Mouse (Mus musculus) testis, adult 2 months (tissue): Measurements from ENCODE around the gene Hephl1.

ENCODE experiments used
- CTCF ChIP-seq: fragments of 200-500 bp; IDR thresholded peaks from 2 replicates; pipeline ENCODE4 v1.5.1; 2012; ENCODE audit warnings: low read depth, mild to moderate bottlenecking, inconsistent platforms, low read length, moderate library complexity; ENCODE audit not compliant: control insufficient read depth, insufficient read depth, insufficient replicate concordance
- POLR2A ChIP-seq: fragments of 200-500 bp; IDR thresholded peaks from 2 replicates; pipeline ENCODE4 v1.6.1; 2012; ENCODE audit warnings: low read depth, mild to moderate bottlenecking, inconsistent platforms, low read length, moderate library complexity; ENCODE audit not compliant: control insufficient read depth

DNA sequence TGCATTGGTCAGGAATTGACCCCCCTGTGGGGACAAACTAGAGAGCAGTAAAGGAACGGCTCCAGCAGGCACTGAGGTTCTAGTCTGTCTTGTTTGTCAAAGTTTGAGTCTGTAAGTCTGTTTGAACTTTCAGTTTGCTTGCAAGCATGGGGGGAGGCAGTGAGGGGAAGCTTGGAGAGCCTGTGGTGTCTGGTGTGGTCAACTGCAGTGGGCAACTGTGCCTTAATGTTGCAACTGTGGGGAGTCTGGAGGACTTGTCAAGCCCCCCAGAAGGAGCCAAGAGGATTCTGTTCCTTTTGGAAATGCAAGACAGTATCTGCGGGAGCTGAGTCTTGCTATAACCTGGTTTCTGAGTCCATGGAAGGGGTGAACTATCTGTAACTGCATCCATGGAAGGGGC lies 4.3 kb upstream of the Hephl1 start:
- no peak for TF ChIP-seq CTCF
- no peak for TF ChIP-seq POLR2A
